Mouse (Mus musculus): Measurements from ENCODE around the gene Pxylp1. TPM values are rescaled to one million over a fixed set of nuclear protein-coding genes. Genes with fewer than 3 reads are reported as not detected.

The Pxylp1 gene
- polyA plus RNA-seq, 1 experiment from 2014 or later = 6.5 TPM

DNA sequence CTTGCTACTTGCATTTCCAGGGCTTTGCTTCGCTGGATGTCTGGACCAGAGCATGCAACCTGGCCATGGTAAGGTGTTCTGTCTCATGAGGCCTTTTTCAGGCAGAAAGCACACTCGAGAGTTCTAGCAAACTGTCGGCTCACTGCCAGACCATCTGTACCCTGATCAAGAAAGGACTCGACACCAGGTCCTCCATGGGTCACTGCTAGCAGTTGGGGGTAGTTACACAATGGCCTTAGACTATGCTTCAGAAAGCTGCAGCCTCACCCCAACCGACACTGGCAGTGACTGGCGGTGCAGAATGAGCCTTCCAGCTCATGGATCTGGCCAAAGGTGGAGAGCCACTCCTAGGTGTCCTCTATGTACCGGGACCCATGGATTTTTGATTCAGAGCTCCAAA is 25.3 kb downstream of the Pxylp1 start:
- WGBS = 60% methylated on average over 7 of the region's 7 CpGs

DNA sequence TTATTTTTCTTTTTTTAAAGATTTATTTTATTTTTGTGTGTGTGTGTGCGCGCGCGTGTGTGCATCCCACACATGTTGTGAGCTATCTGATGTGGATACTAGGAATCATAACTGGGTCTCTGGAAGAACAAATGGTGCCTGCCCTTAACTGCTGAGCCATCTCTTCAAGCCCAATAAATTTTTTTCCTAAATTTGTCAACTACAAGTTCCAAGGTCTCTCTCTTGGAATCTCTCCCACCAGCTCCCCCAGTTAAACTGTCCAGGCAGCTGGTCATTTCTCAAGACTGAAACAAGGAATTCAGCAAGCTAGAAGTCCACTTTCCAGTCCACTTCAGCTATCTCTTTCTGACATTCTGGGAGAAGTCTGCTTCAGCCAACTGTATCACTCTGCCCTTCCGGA is 26.3 kb downstream of the Pxylp1 start:
- no peak for TF ChIP-seq CTCF (IDR thresholded peaks at IDR 0.05)
- no peak for TF ChIP-seq EP300 (IDR thresholded peaks at IDR 0.05)
- no peak for DNase-seq (ENCODE audit: low spot score)
- H3K27me3 ChIP-seq (replicated peaks; ENCODE audit: insufficient read depth, low read length) = no peaks in the 10 kb centered on the region
- ATAC-seq = no peak
- no peak overlapping the region for H3K4me3 ChIP-seq (ENCODE audit: low read depth, low read length)
- 95% methylated on average over 5 of the region's 5 CpGs for WGBS
- no peak overlapping the region for H3K4me2 ChIP-seq (replicated peaks; ENCODE audit: low read depth, low read length)
- H3K27ac ChIP-seq (ENCODE audit: low read length) = no peak overlapping the region
- no peaks in the 10 kb centered on the region; the same call in 1 of the 2 replicates for H3K4me1 ChIP-seq (ENCODE audit: insufficient read depth, low read depth, low read length)
- H3K9ac ChIP-seq (replicated peaks; ENCODE audit: low read depth) = no peak overlapping the region
- no peaks in the 10 kb centered on the region for H3K36me3 ChIP-seq (ENCODE audit: insufficient read depth, low read length)
- no peaks in the 10 kb centered on the region for H3K9me3 ChIP-seq (ENCODE audit: low read length)

More for the DNA sequence above, 25.3 kb downstream of the Pxylp1 start:
- DNase-seq (ENCODE audit: low spot score) (no peak), ATAC-seq (no peak)
- Histone ChIP-seq H3K9ac (replicated peaks; ENCODE audit: low read depth) (no peak overlapping the region), H3K36me3 (ENCODE audit: insufficient read depth, low read length) (no peaks in the 10 kb centered on the region), H3K27me3 (replicated peaks; ENCODE audit: insufficient read depth, low read length) (no peaks in the 10 kb centered on the region), H3K9me3 (ENCODE audit: low read length) (no peaks in the 10 kb centered on the region), H3K4me3 (ENCODE audit: low read depth, low read length) (no peak overlapping the region), H3K27ac (ENCODE audit: low read length) (no peak overlapping the region), H3K4me1 (ENCODE audit: insufficient read depth, low read depth, low read length) (no peaks in the 10 kb centered on the region; the same call in 1 of the 2 replicates), H3K4me2 (replicated peaks; ENCODE audit: low read depth, low read length) (no peak overlapping the region)
- no peak for TF ChIP-seq EP300 (IDR thresholded peaks at IDR 0.05)
- TF ChIP-seq CTCF (IDR thresholded peaks at IDR 0.05) = no peak

DNA sequence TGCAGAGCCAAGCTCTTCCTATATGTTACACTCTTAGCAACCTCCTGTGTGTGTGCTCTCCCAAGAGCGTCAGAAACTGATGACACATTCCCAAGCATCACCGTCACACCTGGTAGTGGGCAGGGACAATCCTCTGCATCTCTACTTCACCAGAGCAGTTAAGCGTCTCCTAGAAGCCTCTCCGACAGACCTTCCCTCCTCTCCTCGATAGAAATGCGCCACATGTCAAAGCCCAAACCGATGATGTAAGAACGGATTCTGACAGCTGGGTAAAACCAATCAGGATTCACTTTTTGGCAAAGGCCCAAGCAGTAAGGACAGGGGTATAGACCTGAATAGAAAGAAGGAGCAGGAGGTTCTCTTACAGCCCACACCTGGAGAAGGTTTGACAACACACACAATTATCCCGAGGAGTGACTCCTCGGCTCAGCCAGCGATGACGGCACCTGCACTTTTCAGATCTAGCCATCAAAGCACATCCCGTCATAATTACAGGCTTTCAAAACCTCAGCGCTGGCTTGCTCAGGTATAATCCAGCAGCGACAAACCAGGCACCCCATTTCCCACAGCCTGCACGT is 26.9 kb downstream of the Pxylp1 start:
- H3K4me3 ChIP-seq (ENCODE audit: low read depth, low read length) = no peak overlapping the region
- H3K4me2 ChIP-seq (replicated peaks; ENCODE audit: low read depth, low read length) = no peak overlapping the region
- H3K36me3 ChIP-seq (ENCODE audit: insufficient read depth, low read length) = no peaks in the 10 kb centered on the region
- H3K27ac ChIP-seq (ENCODE audit: low read length) = no peak overlapping the region
- 76% methylated on average over 16 of the region's 16 CpGs for WGBS
- TF ChIP-seq EP300 (IDR thresholded peaks at IDR 0.05) (no peak), CTCF (IDR thresholded peaks at IDR 0.05) (no peak)
- H3K27me3 ChIP-seq (replicated peaks; ENCODE audit: insufficient read depth, low read length) = no peaks in the 10 kb centered on the region
- no peaks in the 10 kb centered on the region for H3K9me3 ChIP-seq (ENCODE audit: low read length)
- H3K4me1 ChIP-seq (ENCODE audit: insufficient read depth, low read depth, low read length) = no peaks in the 10 kb centered on the region; the same call in 1 of the 2 replicates
- DNase-seq (ENCODE audit: low spot score) (no peak), ATAC-seq (no peak)
- H3K9ac ChIP-seq (replicated peaks; ENCODE audit: low read depth) = no peak overlapping the region

- H3K4me1 ChIP-seq (ENCODE audit: insufficient read depth, low read depth, low read length) = no peaks in the 10 kb centered on the region
- TF ChIP-seq EP300 (IDR thresholded peaks at IDR 0.05) (no peak), CTCF (IDR thresholded peaks at IDR 0.05) (no peak)
- peak overlapping the region; percentile 66 for H3K27ac ChIP-seq (ENCODE audit: low read length)
- H3K9me3 ChIP-seq (ENCODE audit: low read length) = no peaks in the 10 kb centered on the region
- no peak for ATAC-seq
- H3K4me3 ChIP-seq (ENCODE audit: low read depth, low read length) = no peak overlapping the region
- no peak overlapping the region for H3K9ac ChIP-seq (replicated peaks; ENCODE audit: low read depth)
- no peaks in the 10 kb centered on the region for H3K36me3 ChIP-seq (ENCODE audit: insufficient read depth, low read length)
- no peak for DNase-seq (ENCODE audit: low spot score)
- H3K4me2 ChIP-seq (replicated peaks; ENCODE audit: low read depth, low read length) = no peak overlapping the region
- WGBS = 50% methylated on average over 3 of the region's 3 CpGs
- no peaks in the 10 kb centered on the region for H3K27me3 ChIP-seq (replicated peaks; ENCODE audit: insufficient read depth, low read length)
Measured at GRCm38 (mm10) chr9:96863539-96863938, 28.9 kb downstream of the Pxylp1 start.

DNA sequence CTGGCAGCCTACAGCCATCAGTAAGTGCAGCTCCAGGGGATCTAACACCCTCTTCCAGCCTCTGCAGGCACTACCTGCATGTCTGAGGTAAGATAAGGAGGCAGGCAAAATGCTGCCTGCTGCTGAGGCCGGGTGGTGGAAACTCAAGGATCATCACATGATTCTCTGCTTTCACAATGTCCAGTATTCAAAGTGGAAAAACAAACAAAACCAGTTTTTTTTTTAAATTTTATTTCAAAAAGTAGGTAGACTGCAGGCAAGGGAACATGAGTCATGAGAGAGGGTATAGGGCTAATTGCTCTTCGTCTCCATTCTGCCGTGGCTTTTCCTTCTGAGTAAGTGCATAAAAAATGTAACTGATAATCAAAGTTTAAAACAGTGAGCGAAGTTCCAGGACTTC is 29.6 kb downstream of the Pxylp1 start:
- Histone ChIP-seq H3K27me3 (replicated peaks; ENCODE audit: insufficient read depth, low read length) (no peaks in the 10 kb centered on the region), H3K36me3 (ENCODE audit: insufficient read depth, low read length) (no peaks in the 10 kb centered on the region), H3K9ac (replicated peaks; ENCODE audit: low read depth) (no peak overlapping the region), H3K27ac (ENCODE audit: low read length) (peak overlapping the region; percentile 66; the same call in 1 of the 2 replicates), H3K4me3 (ENCODE audit: low read depth, low read length) (no peak overlapping the region), H3K4me1 (ENCODE audit: insufficient read depth, low read depth, low read length) (no peaks in the 10 kb centered on the region), H3K9me3 (ENCODE audit: low read length) (no peaks in the 10 kb centered on the region), H3K4me2 (replicated peaks; ENCODE audit: low read depth, low read length) (no peak overlapping the region)
- ATAC-seq = peak; percentile 85
- TF ChIP-seq EP300 (IDR thresholded peaks at IDR 0.05) (peak; percentile 93), CTCF (IDR thresholded peaks at IDR 0.05) (no peak)
- peak; percentile 89 for DNase-seq (ENCODE audit: low spot score)
- 37% methylated on average over 4 of the region's 4 CpGs for WGBS

GRCm38 (mm10) chr9:96861092-96861487 is 31.4 kb downstream of the Pxylp1 start:
- no peaks in the 10 kb centered on the region for H3K27me3 ChIP-seq (replicated peaks; ENCODE audit: insufficient read depth, low read length)
- H3K4me3 ChIP-seq (ENCODE audit: low read depth, low read length) = no peak overlapping the region
- 70% methylated on average over 10 of the region's 10 CpGs for WGBS
- DNase-seq (ENCODE audit: low spot score) (no peak), ATAC-seq (no peak)
- no peak overlapping the region for H3K27ac ChIP-seq (ENCODE audit: low read length)
- H3K9me3 ChIP-seq (ENCODE audit: low read length) = no peaks in the 10 kb centered on the region
- TF ChIP-seq EP300 (IDR thresholded peaks at IDR 0.05) = no peak
- no peak for TF ChIP-seq CTCF (IDR thresholded peaks at IDR 0.05)
- no peaks in the 10 kb centered on the region for H3K4me1 ChIP-seq (ENCODE audit: insufficient read depth, low read depth, low read length)
- H3K36me3 ChIP-seq (ENCODE audit: insufficient read depth, low read length) = no peaks in the 10 kb centered on the region
- no peak overlapping the region for H3K9ac ChIP-seq (replicated peaks; ENCODE audit: low read depth)
- H3K4me2 ChIP-seq (replicated peaks; ENCODE audit: low read depth, low read length) = no peak overlapping the region
